Mouse (Mus musculus) granulocyte monocyte progenitor cell, adult 5-6 weeks (primary cell): ENCODE measurements around the gene Ms4a12. TPM values are rescaled to one million over a fixed set of nuclear protein-coding genes. Genes with fewer than 3 reads are reported as not detected.

Experiments
- total RNA-seq, 2 experiments: library from RNA; stranded (forward) in 1 of 2; stranded (reverse) in 1 of 2; fragments of 200-712, 200-1000 nt in 1 of 2; fragments of >200 nt in 1 of 2; fragmentation: Nextera tagmentation in 1 of 2; gene quantifications; 2 replicates each; pipeline ENCODE4 v1.2.3; 2014 to 2017

Ms4a12 gene
- total RNA-seq, 2 experiments from 2014 or later, result not detected

Other genes with a start within 250 kb of the Ms4a12 start
- not detected in 2 replicates for gene Ms4a15, start 239.2 kb downstream of the Ms4a12 start, total RNA-seq (2014; fragmentation: Nextera tagmentation)
- gene Ms4a15, start 239.2 kb downstream of the Ms4a12 start, total RNA-seq (2017), result not detected in 2 replicates
- gene Ms4a18, start 214.4 kb downstream of the Ms4a12 start, total RNA-seq (2014; fragmentation: Nextera tagmentation), result not detected in 2 replicates
- not detected in 2 replicates for gene Ms4a18, start 214.4 kb downstream of the Ms4a12 start, total RNA-seq (2017)
- gene Ms4a8a, start 151.3 kb downstream of the Ms4a12 start, total RNA-seq (2014; fragmentation: Nextera tagmentation), result not detected in 2 replicates
- not detected in 2 replicates for gene Ms4a8a, start 151.3 kb downstream of the Ms4a12 start, total RNA-seq (2017)
- not detected in 2 replicates for gene 1700017D01Rik, start 101.6 kb downstream of the Ms4a12 start, total RNA-seq (2014; fragmentation: Nextera tagmentation)
- gene 1700017D01Rik, start 101.6 kb downstream of the Ms4a12 start, total RNA-seq (2017), result not detected in 2 replicates
- not detected in 2 replicates for gene 1700025F22Rik, start 67.1 kb downstream of the Ms4a12 start, total RNA-seq (2014; fragmentation: Nextera tagmentation)
- not detected in 2 replicates for gene 1700025F22Rik, start 67.1 kb downstream of the Ms4a12 start, total RNA-seq (2017)
- not detected in 2 replicates for gene Ms4a13, start 35.7 kb downstream of the Ms4a12 start, total RNA-seq (2014; fragmentation: Nextera tagmentation)
- gene Ms4a13, start 35.7 kb downstream of the Ms4a12 start, total RNA-seq (2017), result not detected in 2 replicates
- not detected in 2 replicates for gene Ms4a1, start 33.8 kb upstream of the Ms4a12 start, total RNA-seq (2014; fragmentation: Nextera tagmentation)
- not detected in 2 replicates for gene Ms4a1, start 33.8 kb upstream of the Ms4a12 start, total RNA-seq (2017)
- not detected in 2 replicates for gene Ms4a5, start 51.4 kb upstream of the Ms4a12 start, total RNA-seq (2014; fragmentation: Nextera tagmentation)
- gene Ms4a5, start 51.4 kb upstream of the Ms4a12 start, total RNA-seq (2017), result not detected in 2 replicates
- gene Ms4a14, start 82.0 kb upstream of the Ms4a12 start, total RNA-seq (2014; fragmentation: Nextera tagmentation), result not detected in 2 replicates
- gene Ms4a14, start 82.0 kb upstream of the Ms4a12 start, total RNA-seq (2017), result not detected in 2 replicates
- gene Ms4a7, start 103.7 kb upstream of the Ms4a12 start, total RNA-seq (2014; fragmentation: Nextera tagmentation), result not detected in 2 replicates
- not detected in 2 replicates for gene Ms4a7, start 103.7 kb upstream of the Ms4a12 start, total RNA-seq (2017)
- not detected in 2 replicates for gene Ms4a4a, start 143.1 kb upstream of the Ms4a12 start, total RNA-seq (2014; fragmentation: Nextera tagmentation)
- gene Ms4a4a, start 143.1 kb upstream of the Ms4a12 start, total RNA-seq (2017), result not detected in 2 replicates
- gene Ms4a4c, start 172.3 kb upstream of the Ms4a12 start, total RNA-seq (2014; fragmentation: Nextera tagmentation), result 11.5 and 20.2 TPM in 2 replicates
- gene Ms4a4c, start 172.3 kb upstream of the Ms4a12 start, total RNA-seq (2017), result 13.5 and 19.6 TPM in 2 replicates
- 2.2 and 2.3 TPM in 2 replicates for gene Ms4a4b, start 211.1 kb upstream of the Ms4a12 start, total RNA-seq (2014; fragmentation: Nextera tagmentation)
- 0.10 and 2.6 TPM in 2 replicates for gene Ms4a4b, start 211.1 kb upstream of the Ms4a12 start, total RNA-seq (2017)
- 271 and 272 TPM in 2 replicates for gene Ms4a6c, start 236.9 kb upstream of the Ms4a12 start, total RNA-seq (2014; fragmentation: Nextera tagmentation)
- gene Ms4a6c, start 236.9 kb upstream of the Ms4a12 start, total RNA-seq (2017), result 201 and 211 TPM in 2 replicates